Mouse (Mus musculus) kidney, adult 2 months (tissue): ENCODE measurements around the gene Glrx5. TPM values are rescaled to one million over a fixed set of nuclear protein-coding genes. Genes with fewer than 3 reads are reported as not detected.
A peak's percentile ranks its signal among the peaks of the same experiment; 100 is the strongest.

ENCODE experiments used
- DNase-seq: peaks from one replicate; pipeline ENCODE4 v3.0.0; 2021
- H3K27ac ChIP-seq: fragments of 200-500 bp; 2 replicates; pipeline ENCODE4 v1.5.1; 2012; ENCODE audit warnings: low read depth, low read length, control low read depth, inconsistent platforms; ENCODE audit not compliant: insufficient read depth
- H3K27me3 ChIP-seq: fragments of 200-500 bp; replicated peaks from 2 replicates; pipeline ENCODE4 v1.6.1; 2012; ENCODE audit warnings: mild to moderate bottlenecking, moderate library complexity, low read length, inconsistent platforms; ENCODE audit not compliant: control insufficient read depth, insufficient read depth
- H3K36me3 ChIP-seq: fragments of 200-500 bp; 2 replicates; pipeline ENCODE4 v1.6.1; 2012; ENCODE audit warnings: mild to moderate bottlenecking, moderate library complexity, low read length, inconsistent platforms; ENCODE audit not compliant: control insufficient read depth, insufficient read depth
- H3K4me1 ChIP-seq: fragments of 200-500 bp; 2 replicates; pipeline ENCODE4 v1.6.1; 2011; ENCODE audit warnings: low read length; ENCODE audit not compliant: control insufficient read depth, insufficient read depth
- H3K4me3 ChIP-seq: fragments of 200-500 bp; 2 replicates; pipeline ENCODE4 v1.5.1; 2011; ENCODE audit warnings: mild to moderate bottlenecking, low read depth, low read length, control low read depth; ENCODE audit not compliant: insufficient read depth
- CTCF ChIP-seq: fragments of 200-500 bp; conservative IDR thresholded peaks from 2 replicates; pipeline ENCODE4 v1.5.1; 2011; ENCODE audit warnings: low read depth, mild to moderate bottlenecking, control low read depth, low read length, moderate library complexity, mixed read lengths; ENCODE audit not compliant: insufficient read depth, insufficient read length
- POLR2A ChIP-seq: fragments of 200-500 bp; IDR thresholded peaks from one replicate; pipeline ENCODE4 v1.6.1; 2011; ENCODE audit warnings: low read depth, low read length, control low read depth
- WGBS: fragments of 180-500 bp; shearing (Covaris S2); methylation state at CpG from one replicate; pipeline ENCODE4 v1.1.7; 2018; 5-methylcytosine and 5-hydroxymethylcytosine counted together
- polyA plus RNA-seq: library from polyadenylated mRNA; depleted of rRNA; stranded (reverse); fragments of >200 nt; gene quantifications from 2 replicates; pipeline ENCODE4 v1.2.3, GENCODE M21; 2012

Gene Glrx5
- polyA plus RNA-seq, 1 experiment = 138 TPM

- no peak for TF ChIP-seq CTCF
- TF ChIP-seq POLR2A = no peak
- peak; percentile 68 for DNase-seq
- Histone ChIP-seq H3K36me3 (no peaks in the 10 kb centered on the region), H3K27ac (peak overlapping the region; percentile 68), H3K27me3 (no peaks in the 10 kb centered on the region), H3K4me1 (peaks cover 12% of the 10 kb centered on the region), H3K4me3 (no peak overlapping the region)
- 57% methylated on average over 9 of the region's 9 CpGs for WGBS
Observed at GRCm38 (mm10) chr12:105044775-105045174, 12.3 kb downstream of the Glrx5 start.

- no peak for TF ChIP-seq CTCF
- TF ChIP-seq POLR2A = no peak
- Histone ChIP-seq H3K4me1 (peaks cover 11% of the 10 kb centered on the region), H3K36me3 (no peaks in the 10 kb centered on the region), H3K27me3 (no peaks in the 10 kb centered on the region), H3K4me3 (no peak overlapping the region), H3K27ac (no peak overlapping the region)
- 54% methylated on average over 17 of the region's 17 CpGs for WGBS
- DNase-seq = peak; percentile 36
Observed at GRCm38 (mm10) chr12:105048301-105048863, 15.9 kb downstream of the Glrx5 start.

GRCm38 (mm10) chr12:105049813-105050212, 17.3 kb downstream of the Glrx5 start:
- H3K27me3 ChIP-seq = no peaks in the 10 kb centered on the region
- no peak for DNase-seq
- H3K36me3 ChIP-seq = no peaks in the 10 kb centered on the region
- TF ChIP-seq CTCF (no peak), POLR2A (no peak)
- 80% methylated on average over 12 of the region's 12 CpGs for WGBS
- no peak overlapping the region for H3K27ac ChIP-seq
- H3K4me1 ChIP-seq = peaks cover 4% of the 10 kb centered on the region
- H3K4me3 ChIP-seq = no peak overlapping the region

- DNase-seq = peak; percentile 60
- 8% methylated on average over 4 of the region's 4 CpGs for WGBS
Observed at GRCm38 (mm10) chr12:105050898-105051297, 18.4 kb downstream of the Glrx5 start.

GRCm38 (mm10) chr12:105054041-105054440, 21.6 kb downstream of the Glrx5 start:
- no peak for DNase-seq

More at GRCm38 (mm10) chr12:105050898-105051297, 18.4 kb downstream of the Glrx5 start:
- Histone ChIP-seq H3K4me3 (no peak overlapping the region), H3K36me3 (no peaks in the 10 kb centered on the region), H3K27ac (no peak overlapping the region), H3K27me3 (no peaks in the 10 kb centered on the region), H3K4me1 (no peaks in the 10 kb centered on the region)
- TF ChIP-seq POLR2A (no peak), CTCF (peak; percentile 81)

GRCm38 (mm10) chr12:105055308-105055707, 22.8 kb downstream of the Glrx5 start:
- H3K4me3 ChIP-seq = no peak overlapping the region
- TF ChIP-seq CTCF (no peak), POLR2A (no peak)
- H3K27me3 ChIP-seq = no peaks in the 10 kb centered on the region
- 86% methylated on average over 6 of the region's 6 CpGs for WGBS
- DNase-seq = no peak
- no peaks in the 10 kb centered on the region for H3K4me1 ChIP-seq
- no peak overlapping the region for H3K27ac ChIP-seq
- H3K36me3 ChIP-seq = no peaks in the 10 kb centered on the region

More at GRCm38 (mm10) chr12:105054041-105054440, 21.6 kb downstream of the Glrx5 start:
- no peak overlapping the region for H3K27ac ChIP-seq
- H3K4me3 ChIP-seq = no peak overlapping the region
- TF ChIP-seq CTCF = no peak
- no peak for TF ChIP-seq POLR2A
- H3K4me1 ChIP-seq = no peaks in the 10 kb centered on the region
- WGBS = 94% methylated on average over 15 of the region's 15 CpGs
- no peaks in the 10 kb centered on the region for H3K36me3 ChIP-seq
- H3K27me3 ChIP-seq = no peaks in the 10 kb centered on the region

GRCm38 (mm10) chr12:105060006-105060405, 27.5 kb downstream of the Glrx5 start:
- Histone ChIP-seq H3K36me3 (no peaks in the 10 kb centered on the region), H3K27ac (no peak overlapping the region), H3K4me1 (no peaks in the 10 kb centered on the region), H3K4me3 (no peak overlapping the region), H3K27me3 (no peaks in the 10 kb centered on the region)
- no peak for TF ChIP-seq POLR2A
- no peak for TF ChIP-seq CTCF
- 92% methylated on average over 2 of the region's 2 CpGs for WGBS
- DNase-seq = no peak
